Mouse (Mus musculus) kidney, postnatal 36 days (tissue): Measurements from ENCODE around the gene Usp4.
"Not testable (repeated sequence)": the region's sequence is repeated elsewhere in the genome, so short reads cannot be mapped to it uniquely, and the experiment has no call there.

ENCODE experiments used
- DNase-seq, 2 experiments: peaks; one replicate each; pipeline ENCODE4 v3.0.0; 2021 to 2022; ENCODE audit warnings: mixed read lengths in 2 of 2

The Usp4 gene

GRCm38 (mm10) chr9:108347540-108348289, at the start of gene Usp4:
Gene Usp4, plus strand, starts transcription at chr9:108347853.
- DNase-seq = peak; percentile 93 to 96

- DNase-seq = no peak
Measured at GRCm38 (mm10) chr9:108301853-108302252, 45.8 kb upstream of the Usp4 start.

- DNase-seq = no peak
Measured at GRCm38 (mm10) chr9:108304716-108305115, 42.9 kb upstream of the Usp4 start.

- DNase-seq = no peak
Measured at GRCm38 (mm10) chr9:108305170-108305569, 42.5 kb upstream of the Usp4 start.

GRCm38 (mm10) chr9:108305629-108306520, 41.8 kb upstream of the Usp4 start, which contains the start of the genes Rhoa and Tcta:
Gene Rhoa, plus strand, starts transcription at chr9:108306129.
Gene Tcta, minus strand, starts transcription at chr9:108306160.
- DNase-seq = peak; percentile 98 to 100

GRCm38 (mm10) chr9:108306571-108306980, 41.1 kb upstream of the Usp4 start:
- peak; percentile 86 to 93 for DNase-seq

GRCm38 (mm10) chr9:108307021-108307807, 40.4 kb upstream of the Usp4 start:
- DNase-seq = no peak

GRCm38 (mm10) chr9:108308141-108308540, 39.5 kb upstream of the Usp4 start:
- DNase-seq = peak; percentile 32 to 35

GRCm38 (mm10) chr9:108317572-108317971, 30.1 kb upstream of the Usp4 start:
- peak in 1 of 2 experiments; percentile 42 for DNase-seq

GRCm38 (mm10) chr9:108318462-108318861, 29.2 kb upstream of the Usp4 start:
- DNase-seq = no peak

- DNase-seq = not testable (repeated sequence)
Measured at GRCm38 (mm10) chr9:108322054-108322453, 25.6 kb upstream of the Usp4 start.

GRCm38 (mm10) chr9:108324784-108325183, 22.9 kb upstream of the Usp4 start:
- DNase-seq = no peak

GRCm38 (mm10) chr9:108325811-108326210, 21.8 kb upstream of the Usp4 start:
- DNase-seq = no peak

- DNase-seq = no peak
Measured at GRCm38 (mm10) chr9:108337848-108338550, 9.7 kb upstream of the Usp4 start.

GRCm38 (mm10) chr9:108338551-108338885, 9.1 kb upstream of the Usp4 start:
- DNase-seq = no peak

GRCm38 (mm10) chr9:108338886-108339781, 8.5 kb upstream of the Usp4 start, which contains the start of gene Gpx1:
Gene Gpx1, plus strand, starts transcription at chr9:108338903.
- peak; percentile 96 to 98 for DNase-seq

- peak in 1 of 2 experiments; percentile 54 for DNase-seq
Measured at GRCm38 (mm10) chr9:108339886-108340257, 7.8 kb upstream of the Usp4 start.

GRCm38 (mm10) chr9:108340258-108341138, 7.2 kb upstream of the Usp4 start:
- peak in 1 of 2 experiments; percentile 38 for DNase-seq

- peak in 1 of 2 experiments; percentile 39 for DNase-seq
Measured at GRCm38 (mm10) chr9:108341139-108341475, 6.5 kb upstream of the Usp4 start.

- DNase-seq = peak in 1 of 2 experiments; percentile 41
Measured at GRCm38 (mm10) chr9:108341801-108342200, 5.9 kb upstream of the Usp4 start.
